10 mouse cellular contexts compared by ENCODE assay signal in the genomic region with DNA sequence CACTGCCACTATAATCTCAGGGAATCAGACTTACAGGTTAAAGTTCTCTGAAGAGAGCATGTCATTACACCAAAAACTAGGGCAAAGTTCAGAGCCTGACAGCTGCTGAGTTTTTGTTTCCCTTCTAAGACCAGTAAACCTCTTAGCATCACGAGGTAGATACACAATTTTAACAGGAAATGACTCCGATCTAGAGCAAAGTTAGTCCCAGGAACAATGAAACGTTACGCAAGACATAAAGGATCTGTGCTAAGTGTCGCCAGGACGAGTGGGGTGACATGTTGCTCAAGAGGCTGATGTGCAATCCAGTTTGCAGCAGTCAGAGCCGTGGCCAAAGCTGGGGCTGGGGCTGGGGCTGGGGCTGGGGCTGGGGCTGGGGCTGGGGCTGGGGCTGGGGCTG. TPM values are rescaled to one million over a fixed set of nuclear protein-coding genes. Genes with fewer than 3 reads are reported as not detected.
DNase-seq lines count a peak whose midpoint lies in the region; ATAC-seq and TF ChIP-seq lines count a peak whose summit lies in the region.
"Had no signal": no experiment of that assay in that cellular context is flagged by ENCODE, and none has a peak within 500 bp of the region (broad histone marks: within the 10 kb centered on the region; RNA-seq: fewer than 3 reads in every experiment).

No protein-coding gene starts in this region.

- TF ChIP-seq POLR2A in testis, adult 2 months (IDR thresholded peaks at IDR 0.05; ENCODE audit: control insufficient read depth, low read depth, low read length), result no peak

- peaks cover 2% of the 10 kb centered on the region; the same call in 1 of the 2 replicates for H3K4me1 ChIP-seq in testis, adult 2 months (ENCODE audit: control insufficient read depth, insufficient read depth, low read length)
- H3K4me1 ChIP-seq in lung, embryonic 14.5 days (ENCODE audit: insufficient read depth), result peaks cover 8% of the 10 kb centered on the region
- H3K4me1 ChIP-seq in midbrain, postnatal 0 days (ENCODE audit: insufficient read depth, low read length), result no peaks in the 10 kb centered on the region
- no peaks in the 10 kb centered on the region for H3K4me1 ChIP-seq in midbrain, embryonic 10.5 days
- H3K4me1 ChIP-seq in forebrain, embryonic 13.5 days, result no peaks in the 10 kb centered on the region

- no peak overlapping the region for H3K27ac ChIP-seq in testis, adult 2 months (ENCODE audit: control insufficient read depth, insufficient read depth, low read depth, low read length)
- peak overlapping the region; percentile 62; the same call in 1 of the 2 replicates for H3K27ac ChIP-seq in lung, embryonic 14.5 days (ENCODE audit: low read depth)
- H3K27ac ChIP-seq in midbrain, postnatal 0 days (ENCODE audit: low read depth, low read length), result no peak overlapping the region
- no peak overlapping the region for H3K27ac ChIP-seq in midbrain, embryonic 10.5 days (replicated peaks)
- no peak overlapping the region for H3K27ac ChIP-seq in forebrain, embryonic 13.5 days
- H3K27ac ChIP-seq: embryonic facial prominence, embryonic 13.5 days had no signal

- no peak for TF ChIP-seq CTCF in testis, adult 2 months (IDR thresholded peaks at IDR 0.05; ENCODE audit: control insufficient read depth, insufficient read depth, insufficient replicate concordance, low read depth, low read length)
- TF ChIP-seq CTCF in lung, embryonic 14.5 days (IDR thresholded peaks at IDR 0.05; ENCODE audit: low read depth), result no peak
- no peak for TF ChIP-seq CTCF in midbrain, postnatal 0 days (IDR thresholded peaks at IDR 0.05)

- no peaks in the 10 kb centered on the region for H3K27me3 ChIP-seq in testis, adult 2 months (ENCODE audit: control insufficient read depth, insufficient read depth, low read length)
- H3K27me3 ChIP-seq in lung, embryonic 14.5 days (ENCODE audit: insufficient read depth, low read length), result no peaks in the 10 kb centered on the region
- no peaks in the 10 kb centered on the region for H3K27me3 ChIP-seq in midbrain, postnatal 0 days (ENCODE audit: insufficient read depth, low read length)
- no peaks in the 10 kb centered on the region for H3K27me3 ChIP-seq in midbrain, embryonic 10.5 days (ENCODE audit: low read depth, poor library complexity, severe bottlenecking)
- no peaks in the 10 kb centered on the region for H3K27me3 ChIP-seq in forebrain, embryonic 13.5 days
- H3K27me3 ChIP-seq: embryonic facial prominence, embryonic 13.5 days; Patski had no signal

- no peaks in the 10 kb centered on the region for H3K9me3 ChIP-seq in lung, embryonic 14.5 days (ENCODE audit: low read depth, low read length)
- no peaks in the 10 kb centered on the region for H3K9me3 ChIP-seq in midbrain, postnatal 0 days (ENCODE audit: low read length)
- H3K9me3 ChIP-seq in midbrain, embryonic 10.5 days (replicated peaks), result no peaks in the 10 kb centered on the region
- H3K9me3 ChIP-seq in forebrain, embryonic 13.5 days (replicated peaks), result no peaks in the 10 kb centered on the region; the same call in 1 of the 2 replicates
- H3K9me3 ChIP-seq: embryonic facial prominence, embryonic 13.5 days had no signal

- H3K4me3 ChIP-seq in testis, adult 2 months (ENCODE audit: control insufficient read depth, low read depth, low read length), result peak overlapping the region; percentile 46; the same call in 1 of the 2 replicates
- no peak overlapping the region for H3K4me3 ChIP-seq in lung, embryonic 14.5 days (ENCODE audit: low read depth, low read length)
- no peak overlapping the region for H3K4me3 ChIP-seq in midbrain, postnatal 0 days (ENCODE audit: low read depth, low read length)
- no peak overlapping the region for H3K4me3 ChIP-seq in midbrain, embryonic 10.5 days
- no peak overlapping the region for H3K4me3 ChIP-seq in forebrain, embryonic 13.5 days
- H3K4me3 ChIP-seq: embryonic facial prominence, embryonic 13.5 days had no signal

- 13% methylated on average over 7 of the region's 7 CpGs for WGBS in lung, embryonic 14.5 days
- WGBS in midbrain, postnatal 0 days, result 50% methylated on average over 7 of the region's 7 CpGs
- 73% methylated on average over 7 of the region's 7 CpGs for WGBS in midbrain, embryonic 10.5 days
- WGBS in forebrain, embryonic 13.5 days, result 67% methylated on average over 7 of the region's 7 CpGs

- peak; percentile 78 for ATAC-seq in lung, embryonic 14.5 days (ENCODE audit: insufficient read depth)
- ATAC-seq in midbrain, postnatal 0 days (ENCODE audit: low FRiP score), result no peak
- no peak for ATAC-seq in forebrain, embryonic 13.5 days
- ATAC-seq: Patski had no signal

- H3K36me3 ChIP-seq in testis, adult 2 months (ENCODE audit: control insufficient read depth, insufficient read depth, low read length), result no peaks in the 10 kb centered on the region
- no peaks in the 10 kb centered on the region for H3K36me3 ChIP-seq in lung, embryonic 14.5 days (ENCODE audit: insufficient read depth)
- H3K36me3 ChIP-seq in midbrain, postnatal 0 days (ENCODE audit: insufficient read depth, low read length), result no peaks in the 10 kb centered on the region
- H3K36me3 ChIP-seq in midbrain, embryonic 10.5 days, result no peaks in the 10 kb centered on the region
- no peaks in the 10 kb centered on the region for H3K36me3 ChIP-seq in forebrain, embryonic 13.5 days (ENCODE audit: poor library complexity, severe bottlenecking)
- H3K36me3 ChIP-seq: embryonic facial prominence, embryonic 13.5 days had no signal

- no peak overlapping the region for H3K4me2 ChIP-seq in lung, embryonic 14.5 days
- no peak overlapping the region for H3K4me2 ChIP-seq in midbrain, postnatal 0 days (ENCODE audit: low read depth, low read length, poor library complexity, severe bottlenecking)
- no peak overlapping the region for H3K4me2 ChIP-seq in forebrain, embryonic 13.5 days
- H3K4me2 ChIP-seq: embryonic facial prominence, embryonic 13.5 days had no signal

- no peak for DNase-seq in testis, postnatal 14 days (ENCODE audit: low spot score)
- DNase-seq in heart, postnatal 14 days, result peak; percentile 38 to 40
- peak; percentile 83 for DNase-seq in lung, embryonic 14.5 days
- peak; percentile 27 for DNase-seq in thymus, postnatal 25 days
- DNase-seq in midbrain, postnatal 0 days (ENCODE audit: low spot score), result no peak
- DNase-seq in midbrain, embryonic 10.5 days (ENCODE audit: low spot score), result no peak

- intact Hi-C loops in heart, postnatal 14 days (cut with DNase I), result loop anchor here (5.0 kb wide), 1 partner anchor 133 kb away; a partner anchor contains a TSS

- H3K9ac ChIP-seq in lung, embryonic 14.5 days, result no peak overlapping the region
- H3K9ac ChIP-seq in midbrain, postnatal 0 days (replicated peaks; ENCODE audit: low read length, poor library complexity, severe bottlenecking), result no peak overlapping the region
- H3K9ac ChIP-seq in forebrain, embryonic 13.5 days, result no peak overlapping the region
- H3K9ac ChIP-seq: embryonic facial prominence, embryonic 13.5 days had no signal

RNA-seq across cellular contexts. Expression of a gene that starts 20.3 kb away (rescaled TPM):
- 68.7 and 69.0 TPM in 2 replicates for polyA plus RNA-seq in testis, adult 2 months (2012; rRNA removed)
- 100 to 1,000 TPM; 112 to 113 TPM for total RNA-seq in heart, postnatal 14 days (2021)
- 102 and 104 TPM in 2 replicates for polyA plus RNA-seq in lung, embryonic 14.5 days (2014; fragmentation: Nextera tagmentation; extraction: Ambion mirVana)
- total RNA-seq in midbrain, postnatal 0 days (2014; rRNA removed), result 28.8 and 29.7 TPM in 2 replicates
- polyA plus RNA-seq in midbrain, postnatal 0 days (2015; fragmentation: Nextera tagmentation; extraction: Ambion mirVana), result 26.4 and 28.9 TPM in 2 replicates
- 76.2 and 79.3 TPM in 2 replicates for polyA plus RNA-seq in midbrain, embryonic 10.5 days (2016; fragmentation: Nextera tagmentation; extraction: Ambion mirVana)
- polyA plus RNA-seq in forebrain, embryonic 13.5 days (2015; fragmentation: Nextera tagmentation; extraction: Ambion mirVana), result 39.5 and 44.4 TPM in 2 replicates

RNA-seq across cellular contexts. Expression of a gene that starts 58.2 kb away (rescaled TPM):
- 5.0 and 7.0 TPM in 2 replicates for polyA plus RNA-seq in testis, adult 2 months (2012; rRNA removed)
- total RNA-seq in heart, postnatal 14 days (2021), result 10 to 100 TPM; 29.4 to 40.9 TPM
- polyA plus RNA-seq in lung, embryonic 14.5 days (2014; fragmentation: Nextera tagmentation; extraction: Ambion mirVana), result 11.3 and 13.6 TPM in 2 replicates
- 9.5 and 22.6 TPM in 2 replicates for total RNA-seq in midbrain, postnatal 0 days (2014; rRNA removed)
- 1.4 and 2.6 TPM in 2 replicates for polyA plus RNA-seq in midbrain, postnatal 0 days (2015; fragmentation: Nextera tagmentation; extraction: Ambion mirVana)
- polyA plus RNA-seq in midbrain, embryonic 10.5 days (2016; fragmentation: Nextera tagmentation; extraction: Ambion mirVana), result 4.2 and 5.1 TPM in 2 replicates
- polyA plus RNA-seq in forebrain, embryonic 13.5 days (2015; fragmentation: Nextera tagmentation; extraction: Ambion mirVana), result 4.1 and 5.4 TPM in 2 replicates

Comparison
In these comparisons a context has a peak if more than half of its experiments do, and no peak if none do; other contexts are left out.
1. DNase-seq: peak in heart, postnatal 14 days (2 of 2), lung, embryonic 14.5 days (single experiment) and thymus, postnatal 25 days (single experiment); none in testis, postnatal 14 days (single experiment), midbrain, postnatal 0 days (single experiment) and midbrain, embryonic 10.5 days (single experiment).